Mouse (Mus musculus) MEL (cell line): ENCODE measurements around the gene Arid3b.

Experiments used
- CHD1 ChIP-seq: IDR thresholded peaks from 2 replicates; pipeline ENCODE4 v1.6.1; 2012; ENCODE audit warnings: low read depth, mild to moderate bottlenecking, inconsistent platforms, low read length, improper control_type of control experiment
- CTCF ChIP-seq, 3 experiments: IDR thresholded peaks in 2 of 3; conservative IDR thresholded peaks in 1 of 3; 2 replicates each; pipeline ENCODE4 v1.5.1; 2011 to 2012; ENCODE audit warnings: low read length in 3 of 3, low read depth in 2 of 3, mild to moderate bottlenecking in 2 of 3, improper control_type of control experiment in 1 of 3, inconsistent platforms in 1 of 3, mixed read lengths in 1 of 3, moderate library complexity in 1 of 3; ENCODE audit not compliant: control insufficient read depth in 1 of 3, insufficient read depth in 1 of 3, poor library complexity in 1 of 3, severe bottlenecking in 1 of 3
- E2F4 ChIP-seq: IDR thresholded peaks from 2 replicates; pipeline ENCODE4 v1.6.1; 2011; ENCODE audit warnings: low read depth, low read length, improper control_type of control experiment, borderline replicate concordance
- GATA1 ChIP-seq: IDR thresholded peaks from 2 replicates; pipeline ENCODE4 v1.6.1; 2011; ENCODE audit warnings: low read depth, low read length, improper control_type of control experiment
- HCFC1 ChIP-seq: IDR thresholded peaks from 2 replicates; pipeline ENCODE4 v1.6.1; 2012; ENCODE audit warnings: low read depth, mild to moderate bottlenecking, inconsistent platforms, low read length, improper control_type of control experiment, moderate library complexity
- MAZ ChIP-seq: IDR thresholded peaks from 2 replicates; pipeline ENCODE4 v1.6.1; 2012; ENCODE audit warnings: low read depth, mild to moderate bottlenecking, inconsistent platforms, low read length, improper control_type of control experiment
- MEF2A ChIP-seq: IDR thresholded peaks from 2 replicates; pipeline ENCODE4 v1.6.1; 2014; ENCODE audit warnings: low read depth, mild to moderate bottlenecking, inconsistent platforms, low read length, improper control_type of control experiment; ENCODE audit not compliant: poor library complexity, insufficient replicate concordance, severe bottlenecking; ENCODE audit errors: extremely low read depth
- POLR2A ChIP-seq, 2 experiments: IDR thresholded peaks; 2 replicates each; pipeline ENCODE4 v1.6.1; 2011 to 2012; ENCODE audit warnings: low read length in 2 of 2, mild to moderate bottlenecking in 2 of 2, control low read depth in 1 of 2, improper control_type of control experiment in 1 of 2, low read depth in 1 of 2, moderate library complexity in 1 of 2; ENCODE audit not compliant: control insufficient read depth in 1 of 2, insufficient read depth in 1 of 2, poor library complexity in 1 of 2
- USF1 ChIP-seq: IDR thresholded peaks from 2 replicates; pipeline ENCODE4 v1.6.1; 2014; ENCODE audit warnings: low read depth, mild to moderate bottlenecking, inconsistent platforms, low read length, improper control_type of control experiment, moderate library complexity
- ZC3H11A ChIP-seq: IDR thresholded peaks from 2 replicates; pipeline ENCODE4 v1.6.1; 2012; ENCODE audit warnings: low read depth, mild to moderate bottlenecking, inconsistent platforms, low read length, improper control_type of control experiment
- ZMIZ1 ChIP-seq: IDR thresholded peaks from 2 replicates; pipeline ENCODE4 v1.6.1; 2012; ENCODE audit warnings: low read depth, mild to moderate bottlenecking, inconsistent platforms, low read length, improper control_type of control experiment, moderate library complexity
- ZNF384 ChIP-seq: IDR thresholded peaks from 2 replicates; pipeline ENCODE4 v1.6.1; 2012; ENCODE audit warnings: low read depth, mild to moderate bottlenecking, inconsistent platforms, low read length, improper control_type of control experiment

GRCm38 (mm10) chr9:57770836-57771235 lies 65.8 kb downstream of the Arid3b start:
- TF ChIP-seq POLR2A (IDR thresholded peaks at IDR 0.05; ENCODE audit: control insufficient read depth in 1 of 2, insufficient read depth in 1 of 2, low read depth in 1 of 2, low read length in 2 of 2, poor library complexity in 1 of 2) = no peak
- TF ChIP-seq MAZ = no peak
- TF ChIP-seq CTCF (IDR thresholded peaks at IDR 0.05 in 2 of 3, conservative IDR thresholded peaks at IDR 0.05 in 1 of 3; ENCODE audit: control insufficient read depth in 1 of 3, insufficient read depth in 1 of 3, low read depth in 2 of 3, low read length in 3 of 3, poor library complexity in 1 of 3, severe bottlenecking in 1 of 3) = no peak
- no peak for TF ChIP-seq E2F4
- no peak for TF ChIP-seq HCFC1
- TF ChIP-seq ZC3H11A = no peak
- TF ChIP-seq GATA1 = peak; percentile 46
- no peak for TF ChIP-seq USF1
- no peak for TF ChIP-seq ZMIZ1
- no peak for TF ChIP-seq CHD1
- TF ChIP-seq ZNF384 = no peak
- no peak for TF ChIP-seq MEF2A
